Mouse (Mus musculus) v-Abl transformed pro-B cells (cell line): ENCODE data around the gene Tmem266.

Source experiments
- in situ Hi-C, 2 experiments: fragments of 400-800 bp; cut with MboI; formaldehyde crosslinking; loops; one replicate each; pipeline ENCODE4 v1.15.1; 2025; ENCODE audit not compliant: unreplicated experiment in 2 of 2

Tmem266 gene

GRCm38 (mm10) chr9:55326515-55327233 lies at the start of gene Tmem266, which contains the start of gene Nrg4:
Gene Tmem266, plus strand, starts transcription at chr9:55326913.
Gene Nrg4, minus strand, starts transcription at chr9:55326844.
- in situ Hi-C loops = no loop called here

GRCm38 (mm10) chr9:55277562-55277961 lies 49.2 kb upstream of the Tmem266 start:
- in situ Hi-C loops = loop anchor here in 1 of 2 experiments (25.0 kb wide), 1 partner anchor 1290 kb away; the partner anchor contains the start of gene Elmod1

GRCm38 (mm10) chr9:55279114-55279825 lies 47.4 kb upstream of the Tmem266 start:
- in situ Hi-C loops = loop anchor here in 1 of 2 experiments (25.0 kb wide), 1 partner anchor 1292 kb away; the partner anchor contains the start of gene Elmod1

GRCm38 (mm10) chr9:55283516-55283915 lies 43.2 kb upstream of the Tmem266 start:
- in situ Hi-C loops = loop anchor here in 1 of 2 experiments (25.0 kb wide), 1 partner anchor 1296 kb away; the partner anchor contains the start of gene Elmod1

- in situ Hi-C loops = loop anchor here in 1 of 2 experiments (25.0 kb wide), 1 partner anchor 1298 kb away; the partner anchor contains the start of gene Elmod1
Measured at GRCm38 (mm10) chr9:55285197-55285596, 41.5 kb upstream of the Tmem266 start.

- in situ Hi-C loops = loop anchor here in 1 of 2 experiments (25.0 kb wide), 1 partner anchor 1302 kb away; the partner anchor contains the start of gene Elmod1
Measured at GRCm38 (mm10) chr9:55289475-55290198, 37.1 kb upstream of the Tmem266 start.

GRCm38 (mm10) chr9:55291966-55292365 lies 34.7 kb upstream of the Tmem266 start:
- in situ Hi-C loops = loop anchor here in 1 of 2 experiments (25.0 kb wide), 1 partner anchor 1305 kb away; the partner anchor contains the start of gene Elmod1

GRCm38 (mm10) chr9:55296221-55296620 lies 30.5 kb upstream of the Tmem266 start:
- in situ Hi-C loops = loop anchor here in 1 of 2 experiments (25.0 kb wide), 1 partner anchor 1309 kb away; the partner anchor contains the start of gene Elmod1

- in situ Hi-C loops = loop anchor here (5.0 to 25.0 kb wide), 5 partner anchors 80 to 1320 kb away; partner anchors contain the start of gene Elmod1 (in 1 of the 2)
Measured at GRCm38 (mm10) chr9:55307066-55307465, 19.6 kb upstream of the Tmem266 start.

GRCm38 (mm10) chr9:55307557-55307956 lies 19.2 kb upstream of the Tmem266 start:
- in situ Hi-C loops = loop anchor here (5.0 to 25.0 kb wide), 5 partner anchors 80 to 1320 kb away; partner anchors contain the start of gene Elmod1 (in 1 of the 2)

- in situ Hi-C loops = loop anchor here (5.0 to 25.0 kb wide), 5 partner anchors 79 to 1321 kb away; partner anchors contain the start of gene Elmod1 (in 1 of the 2)
Measured at GRCm38 (mm10) chr9:55308455-55308854, 18.3 kb upstream of the Tmem266 start.

- in situ Hi-C loops = loop anchor here (5.0 to 25.0 kb wide), 7 partner anchors 174 to 1324 kb away; partner anchors contain the start of genes Elmod1 (in 1 of the 2) and Wdr61 (in 1 of the 2)
Measured at GRCm38 (mm10) chr9:55311560-55311959, 15.2 kb upstream of the Tmem266 start.

GRCm38 (mm10) chr9:55313619-55314261 lies 13.0 kb upstream of the Tmem266 start:
- in situ Hi-C loops = loop anchor here (5.0 to 25.0 kb wide), 7 partner anchors 176 to 1326 kb away; partner anchors contain the start of genes Elmod1 (in 1 of the 2) and Wdr61 (in 1 of the 2)

- in situ Hi-C loops = loop anchor here in 1 of 2 experiments (25.0 kb wide), 2 partner anchors 485 to 1335 kb away; partner anchors contain the start of gene Elmod1
Measured at GRCm38 (mm10) chr9:55322641-55323040, 4.1 kb upstream of the Tmem266 start.

GRCm38 (mm10) chr9:55324085-55324484 lies 2.6 kb upstream of the Tmem266 start:
- in situ Hi-C loops = loop anchor here in 1 of 2 experiments (25.0 kb wide), 2 partner anchors 487 to 1337 kb away; partner anchors contain the start of gene Elmod1

- in situ Hi-C loops = loop anchor here in 1 of 2 experiments (25.0 kb wide), 2 partner anchors 487 to 1337 kb away; partner anchors contain the start of gene Elmod1
Measured at GRCm38 (mm10) chr9:55324516-55324915, 2.2 kb upstream of the Tmem266 start.

- in situ Hi-C loops = no loop called here
Measured at GRCm38 (mm10) chr9:55325061-55325460, 1.7 kb upstream of the Tmem266 start.

- in situ Hi-C loops = no loop called here
Measured at GRCm38 (mm10) chr9:55325564-55326514, 874 bp upstream of the Tmem266 start.
